Mouse (Mus musculus) heart, adult 2 months (tissue): Measurements from ENCODE around the gene Pramef20.

Source experiments
- CTCF ChIP-seq: fragments of 200-600 bp; IDR thresholded peaks from 2 replicates; pipeline ENCODE4 v1.8.1; 2022; ENCODE audit warnings: antibody characterized with exemption, mild to moderate bottlenecking, moderate library complexity
- POLR2A ChIP-seq: fragments of 200-500 bp; IDR thresholded peaks from 2 replicates; pipeline ENCODE4 v1.6.1; 2011; ENCODE audit warnings: mild to moderate bottlenecking, low read depth, low read length, control low read depth; ENCODE audit not compliant: insufficient read depth

- no peak for TF ChIP-seq CTCF
- TF ChIP-seq POLR2A = no peak
Observed at GRCm38 (mm10) chr4:144396316-144396715, 18.6 kb upstream of the Pramef20 start.
